10 mouse cellular contexts compared by ENCODE assay signal in genomic region chr8:45602019-45602418, GRCm38 (mm10).
DNase-seq lines count a peak whose midpoint lies in the region; TF ChIP-seq lines count a peak whose summit lies in the region.
"Had no signal": no experiment of that assay in that cellular context is flagged by ENCODE, and none has a peak within 500 bp of the region (broad histone marks: within the 10 kb centered on the region; RNA-seq: fewer than 3 reads in every experiment).

No protein-coding gene starts in this region.

- H3K27ac ChIP-seq in embryonic fibroblast, embryonic 13.5 days (ENCODE audit: insufficient read depth, low read length), result peak overlapping the region; percentile 82
- H3K27ac ChIP-seq: embryonic facial prominence, embryonic 12.5 days had no signal

- H3K4me3 ChIP-seq in embryonic fibroblast, embryonic 13.5 days (ENCODE audit: insufficient read depth, low read length), result no peak overlapping the region
- H3K4me3 ChIP-seq: embryonic facial prominence, embryonic 12.5 days had no signal

- TF ChIP-seq CTCF in embryonic fibroblast, embryonic 13.5 days (IDR thresholded peaks at IDR 0.05; ENCODE audit: borderline replicate concordance, insufficient read depth, low read length), result no peak

- H3K4me1 ChIP-seq in embryonic fibroblast, embryonic 13.5 days (ENCODE audit: control insufficient read depth, insufficient read depth, low read length), result peaks cover 21% of the 10 kb centered on the region
- H3K4me1 ChIP-seq: embryonic facial prominence, embryonic 12.5 days had no signal

- intact Hi-C loops in heart, postnatal 36 days (cut with DNase I), result no loop called here

- TF ChIP-seq POLR2A in embryonic fibroblast, embryonic 13.5 days (IDR thresholded peaks at IDR 0.05; ENCODE audit: low read depth, low read length), result no peak

- DNase-seq in layer of hippocampus, adult 18-20 months (ENCODE audit: low spot score in 2 of 2), result peak; percentile 31 to 40
- no peak for DNase-seq in layer of hippocampus, postnatal 25 days (ENCODE audit: extremely low spot score in 1 of 2, low spot score in 1 of 2)
- DNase-seq in NIH3T3 (ENCODE audit: low read depth), result peak; percentile 84
- DNase-seq in heart, postnatal 36 days, result peak; percentile 33 to 41
- DNase-seq in thymus, postnatal 14 days, result no peak
- no peak for DNase-seq in testis, postnatal 14 days (ENCODE audit: low spot score)
- DNase-seq in left cerebral cortex, adult 11 months (ENCODE audit: low spot score), result no peak
- DNase-seq: kidney, adult 11 months had no signal

Comparison
In these comparisons a context has a peak if more than half of its experiments do, and no peak if none do; other contexts are left out.
1. DNase-seq: peak in layer of hippocampus, adult 18-20 months (2 of 2), NIH3T3 (single experiment) and heart, postnatal 36 days (2 of 2); none in layer of hippocampus, postnatal 25 days (0 of 2), thymus, postnatal 14 days (single experiment), testis, postnatal 14 days (single experiment) and left cerebral cortex, adult 11 months (single experiment).